Mouse (Mus musculus) embryonic facial prominence, embryonic 13.5 days (tissue): ENCODE measurements around the gene Tgfbr2. TPM values are rescaled to one million over a fixed set of nuclear protein-coding genes. Genes with fewer than 3 reads are reported as not detected.
A peak's percentile ranks its signal among the peaks of the same experiment; 100 is the strongest.

ENCODE experiments used
- ATAC-seq: fragments of 200-750 bp; cut with Nextera tagmentation; 2 replicates; pipeline ENCODE4 v1.8.0; 2017; ENCODE audit warnings: low read depth; ENCODE audit not compliant: insufficient number of reproducible peaks, insufficient read depth, low FRiP score, low TSS enrichment
- H3K27ac ChIP-seq: fragments of 300-500 bp; sonication (generic); 2 replicates; pipeline ENCODE4 v1.5.1; 2015; ENCODE audit warnings: moderate library complexity, mild to moderate bottlenecking, inconsistent platforms
- H3K27me3 ChIP-seq: fragments of 300-500 bp; sonication (generic); 2 replicates; pipeline ENCODE4 v1.6.1; 2015; ENCODE audit warnings: mild to moderate bottlenecking, inconsistent platforms
- H3K36me3 ChIP-seq: fragments of 300-500 bp; sonication (generic); 2 replicates; pipeline ENCODE4 v1.6.1; 2015; ENCODE audit warnings: mild to moderate bottlenecking, inconsistent platforms
- H3K4me1 ChIP-seq: fragments of 300-500 bp; sonication (generic); 2 replicates; pipeline ENCODE4 v1.6.1; 2015; ENCODE audit warnings: inconsistent platforms
- H3K4me2 ChIP-seq: fragments of 300-500 bp; sonication (generic); 2 replicates; pipeline ENCODE4 v1.6.1; 2015; ENCODE audit warnings: moderate library complexity, mild to moderate bottlenecking, inconsistent platforms
- H3K4me3 ChIP-seq: fragments of 300-500 bp; sonication (generic); 2 replicates; pipeline ENCODE4 v1.5.1; 2015; ENCODE audit warnings: mild to moderate bottlenecking, inconsistent platforms
- H3K9ac ChIP-seq: fragments of 300-500 bp; sonication (generic); 2 replicates; pipeline ENCODE4 v1.6.1; 2015; ENCODE audit warnings: mild to moderate bottlenecking, inconsistent platforms
- H3K9me3 ChIP-seq: fragments of 300-500 bp; sonication (generic); 2 replicates; pipeline ENCODE4 v1.6.1; 2016; ENCODE audit warnings: inconsistent platforms
- WGBS: fragments of 180-500 bp; shearing (Covaris S2); methylation state at CpG from one replicate; pipeline ENCODE4 v1.1.7; 2015; ENCODE audit warnings: mixed read lengths; 5-methylcytosine and 5-hydroxymethylcytosine counted together
- polyA plus RNA-seq: library from polyadenylated mRNA; unstranded; fragments of >200 nt; fragmentation: Nextera tagmentation; extraction: Ambion mirVana; gene quantifications from 2 replicates; pipeline ENCODE4 v1.2.1, GENCODE M21; 2015

Tgfbr2 gene
- polyA plus RNA-seq, 1 experiment from 2014 or later: 27.0 TPM

GRCm38 (mm10) chr9:116128886-116129285 is 46.3 kb downstream of the Tgfbr2 start:
- H3K4me2 ChIP-seq: no peak overlapping the region
- ATAC-seq: no peak
- 34% methylated on average over 3 of the region's 3 CpGs for WGBS
- no peaks in the 10 kb centered on the region for H3K9me3 ChIP-seq
- H3K4me3 ChIP-seq: no peak overlapping the region
- H3K27me3 ChIP-seq: no peaks in the 10 kb centered on the region
- no peak overlapping the region for H3K27ac ChIP-seq
- H3K36me3 ChIP-seq: peaks cover 78% of the 10 kb centered on the region
- H3K9ac ChIP-seq: no peak overlapping the region
- H3K4me1 ChIP-seq: peaks cover 36% of the 10 kb centered on the region

GRCm38 (mm10) chr9:116128311-116128710 is 46.8 kb downstream of the Tgfbr2 start:
- no peak for ATAC-seq
- Histone ChIP-seq H3K4me3 (no peak overlapping the region), H3K9me3 (no peaks in the 10 kb centered on the region), H3K9ac (no peak overlapping the region), H3K4me1 (peaks cover 36% of the 10 kb centered on the region), H3K36me3 (peaks cover 78% of the 10 kb centered on the region), H3K4me2 (no peak overlapping the region), H3K27me3 (no peaks in the 10 kb centered on the region), H3K27ac (0 out of 2 replicates have a peak overlapping the region, but pooled peaks have one; percentile 7)
- WGBS: 62% methylated on average over 2 of the region's 2 CpGs

GRCm38 (mm10) chr9:116126494-116126893 is 48.7 kb downstream of the Tgfbr2 start:
- Histone ChIP-seq H3K4me1 (peaks cover 44% of the 10 kb centered on the region), H3K4me2 (no peak overlapping the region), H3K27me3 (no peaks in the 10 kb centered on the region), H3K27ac (peak overlapping the region; percentile 48; the same call in 1 of the 2 replicates), H3K9ac (no peak overlapping the region), H3K9me3 (no peaks in the 10 kb centered on the region), H3K36me3 (peaks cover 74% of the 10 kb centered on the region), H3K4me3 (no peak overlapping the region)
- ATAC-seq: no peak
- 29% methylated on average over 4 of the region's 4 CpGs for WGBS

GRCm38 (mm10) chr9:116122969-116123589 is 52.1 kb downstream of the Tgfbr2 start:
- Histone ChIP-seq H3K27me3 (no peaks in the 10 kb centered on the region), H3K36me3 (peaks cover 70% of the 10 kb centered on the region), H3K4me2 (no peak overlapping the region), H3K9me3 (no peaks in the 10 kb centered on the region), H3K4me1 (peaks cover 40% of the 10 kb centered on the region), H3K27ac (peak overlapping the region; percentile 83), H3K9ac (no peak overlapping the region), H3K4me3 (no peak overlapping the region)
- 25% methylated on average over 9 of the region's 9 CpGs for WGBS
- ATAC-seq: no peak

- WGBS: 65% methylated on average over 6 of the region's 6 CpGs
- peak overlapping the region; percentile 83 for H3K27ac ChIP-seq
Observed at GRCm38 (mm10) chr9:116122544-116122943, 52.6 kb downstream of the Tgfbr2 start.

GRCm38 (mm10) chr9:116121472-116121871 is 53.7 kb downstream of the Tgfbr2 start:
- Histone ChIP-seq H3K9me3 (no peaks in the 10 kb centered on the region), H3K9ac (no peak overlapping the region), H3K4me2 (no peak overlapping the region), H3K4me1 (peaks cover 32% of the 10 kb centered on the region), H3K4me3 (no peak overlapping the region), H3K36me3 (peaks cover 66% of the 10 kb centered on the region), H3K27me3 (no peaks in the 10 kb centered on the region), H3K27ac (0 out of 2 replicates have a peak overlapping the region, but pooled peaks have one; percentile 83)
- WGBS: 79% methylated on average over 7 of the region's 7 CpGs
- ATAC-seq: no peak

More at GRCm38 (mm10) chr9:116122544-116122943, 52.6 kb downstream of the Tgfbr2 start:
- peaks cover 69% of the 10 kb centered on the region for H3K36me3 ChIP-seq
- no peaks in the 10 kb centered on the region for H3K9me3 ChIP-seq
- H3K27me3 ChIP-seq: no peaks in the 10 kb centered on the region
- H3K4me2 ChIP-seq: no peak overlapping the region
- peaks cover 37% of the 10 kb centered on the region for H3K4me1 ChIP-seq
- no peak overlapping the region for H3K4me3 ChIP-seq
- no peak overlapping the region for H3K9ac ChIP-seq
- no peak for ATAC-seq

GRCm38 (mm10) chr9:116119990-116120389 is 55.2 kb downstream of the Tgfbr2 start:
- H3K9ac ChIP-seq: no peak overlapping the region
- no peak overlapping the region for H3K4me2 ChIP-seq
- no peak overlapping the region for H3K4me3 ChIP-seq
- 80% methylated on average over 7 of the region's 7 CpGs for WGBS
- H3K36me3 ChIP-seq: peaks cover 58% of the 10 kb centered on the region
- no peak for ATAC-seq
- H3K27me3 ChIP-seq: no peaks in the 10 kb centered on the region
- H3K4me1 ChIP-seq: peaks cover 34% of the 10 kb centered on the region
- no peak overlapping the region for H3K27ac ChIP-seq
- H3K9me3 ChIP-seq: no peaks in the 10 kb centered on the region

- H3K9ac ChIP-seq: no peak overlapping the region
- H3K4me3 ChIP-seq: no peak overlapping the region
- H3K27ac ChIP-seq: no peak overlapping the region
- no peaks in the 10 kb centered on the region for H3K9me3 ChIP-seq
- H3K36me3 ChIP-seq: peaks cover 54% of the 10 kb centered on the region
- no peaks in the 10 kb centered on the region for H3K27me3 ChIP-seq
- no peak for ATAC-seq
- peaks cover 31% of the 10 kb centered on the region for H3K4me1 ChIP-seq
- 67% methylated on average over 8 of the region's 8 CpGs for WGBS
- no peak overlapping the region for H3K4me2 ChIP-seq
Observed at GRCm38 (mm10) chr9:116118332-116118872, 56.8 kb downstream of the Tgfbr2 start.

GRCm38 (mm10) chr9:116115875-116116274 is 59.3 kb downstream of the Tgfbr2 start:
- H3K9me3 ChIP-seq: no peaks in the 10 kb centered on the region
- peaks cover 26% of the 10 kb centered on the region for H3K4me1 ChIP-seq
- H3K27me3 ChIP-seq: no peaks in the 10 kb centered on the region
- H3K27ac ChIP-seq: 0 out of 2 replicates have a peak overlapping the region, but pooled peaks have one; percentile 80
- H3K36me3 ChIP-seq: peaks cover 49% of the 10 kb centered on the region
- H3K4me3 ChIP-seq: no peak overlapping the region
- H3K9ac ChIP-seq: no peak overlapping the region
- H3K4me2 ChIP-seq: no peak overlapping the region
- no peak for ATAC-seq
- WGBS: 74% methylated on average over 7 of the region's 7 CpGs

- ATAC-seq: no peak
- no peak overlapping the region for H3K9ac ChIP-seq
- peaks cover 26% of the 10 kb centered on the region for H3K4me1 ChIP-seq
- H3K27me3 ChIP-seq: no peaks in the 10 kb centered on the region
- 51% methylated on average over 4 of the region's 4 CpGs for WGBS
- no peak overlapping the region for H3K4me2 ChIP-seq
- H3K9me3 ChIP-seq: no peaks in the 10 kb centered on the region
- H3K36me3 ChIP-seq: peaks cover 53% of the 10 kb centered on the region
- no peak overlapping the region for H3K4me3 ChIP-seq
- H3K27ac ChIP-seq: no peak overlapping the region
Observed at GRCm38 (mm10) chr9:116114339-116114738, 60.8 kb downstream of the Tgfbr2 start.

- H3K9me3 ChIP-seq: no peaks in the 10 kb centered on the region
- H3K4me1 ChIP-seq: peaks cover 13% of the 10 kb centered on the region
- 86% methylated on average over 9 of the region's 9 CpGs for WGBS
- no peak overlapping the region for H3K4me3 ChIP-seq
- H3K27ac ChIP-seq: no peak overlapping the region
- H3K36me3 ChIP-seq: peaks cover 57% of the 10 kb centered on the region
- no peaks in the 10 kb centered on the region for H3K27me3 ChIP-seq
- H3K9ac ChIP-seq: no peak overlapping the region
- H3K4me2 ChIP-seq: no peak overlapping the region
- no peak for ATAC-seq
Observed at GRCm38 (mm10) chr9:116111149-116111970, 63.8 kb downstream of the Tgfbr2 start.
